Mouse (Mus musculus): Measurements from ENCODE around the gene 4930426L09Rik. TPM values are rescaled to one million over a fixed set of nuclear protein-coding genes. Genes with fewer than 3 reads are reported as not detected.

4930426L09Rik gene
- total RNA-seq, 2 experiments from 2014 or later = 0.72 to 0.89 TPM

DNA sequence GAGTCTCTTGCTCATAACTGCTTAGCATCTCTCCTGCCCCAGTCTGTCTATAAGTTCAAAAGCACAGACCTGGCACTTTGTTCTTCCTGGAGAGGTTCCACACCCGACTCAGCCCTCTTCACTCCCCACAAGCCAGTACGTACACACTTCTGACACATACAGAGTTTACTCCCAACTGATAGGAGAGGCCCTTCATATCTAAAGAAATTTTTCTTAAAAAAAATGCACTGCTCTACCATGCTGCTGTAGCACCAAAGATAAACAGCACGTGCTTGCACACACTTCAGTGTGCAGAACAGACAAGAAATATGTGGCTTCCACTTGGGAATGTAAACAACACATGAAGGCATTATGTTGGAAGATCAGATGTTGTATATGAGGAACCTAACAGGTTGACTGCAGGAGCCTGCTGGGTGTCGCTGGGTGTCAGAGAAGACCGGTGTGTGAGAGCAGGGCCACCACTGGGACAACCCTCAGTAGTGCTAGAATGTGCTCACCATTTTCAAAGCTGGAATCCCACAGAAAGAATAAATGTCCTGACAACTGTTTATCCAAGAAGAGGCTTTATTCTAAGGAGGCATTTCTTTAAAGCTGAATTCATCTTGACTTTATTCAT lies 29.0 kb upstream of the 4930426L09Rik start:
- DNase-seq (ENCODE audit: low spot score in 2 of 2) = no peak

DNA sequence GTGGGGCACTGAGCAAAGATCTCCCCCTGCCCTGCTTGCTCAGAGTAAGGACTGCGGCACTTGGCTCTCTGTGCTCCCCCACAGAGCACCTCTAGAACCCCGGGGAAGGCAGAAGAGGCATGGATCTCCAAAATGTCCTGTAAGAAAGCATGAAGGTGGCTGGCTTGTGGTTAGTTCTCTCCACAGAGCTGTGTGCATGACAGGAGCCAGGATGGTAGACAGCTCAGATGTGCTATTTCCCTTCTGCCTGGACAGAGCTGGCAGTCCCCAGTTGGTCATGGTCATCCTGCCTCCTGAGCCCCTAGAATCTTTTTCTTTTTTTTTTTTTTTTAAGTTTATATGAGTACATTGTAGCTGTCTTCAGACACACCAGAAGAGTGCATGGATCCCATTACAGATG lies 27.7 kb upstream of the 4930426L09Rik start:
- no peak for DNase-seq (ENCODE audit: low spot score in 2 of 2)

DNA sequence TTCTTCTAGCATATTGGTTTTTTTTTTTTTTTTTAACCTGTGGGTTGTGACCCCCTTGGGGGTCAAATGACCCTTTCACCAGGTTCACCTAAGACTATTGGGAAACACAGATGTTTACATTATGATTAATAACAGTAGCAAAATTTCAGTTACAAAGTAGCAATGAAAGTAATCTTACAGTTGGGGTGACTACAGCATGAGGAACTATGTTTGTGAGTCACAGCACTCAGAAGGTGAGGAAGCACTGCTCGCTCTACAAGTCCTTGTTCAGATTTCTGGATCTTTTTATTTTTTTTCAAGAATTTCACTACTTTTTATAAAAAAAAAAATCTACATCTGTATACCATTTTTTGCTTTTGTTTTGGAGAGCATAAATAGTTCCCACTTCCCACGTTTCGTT lies 26.6 kb upstream of the 4930426L09Rik start:
- DNase-seq (ENCODE audit: low spot score in 2 of 2) = no peak

DNA sequence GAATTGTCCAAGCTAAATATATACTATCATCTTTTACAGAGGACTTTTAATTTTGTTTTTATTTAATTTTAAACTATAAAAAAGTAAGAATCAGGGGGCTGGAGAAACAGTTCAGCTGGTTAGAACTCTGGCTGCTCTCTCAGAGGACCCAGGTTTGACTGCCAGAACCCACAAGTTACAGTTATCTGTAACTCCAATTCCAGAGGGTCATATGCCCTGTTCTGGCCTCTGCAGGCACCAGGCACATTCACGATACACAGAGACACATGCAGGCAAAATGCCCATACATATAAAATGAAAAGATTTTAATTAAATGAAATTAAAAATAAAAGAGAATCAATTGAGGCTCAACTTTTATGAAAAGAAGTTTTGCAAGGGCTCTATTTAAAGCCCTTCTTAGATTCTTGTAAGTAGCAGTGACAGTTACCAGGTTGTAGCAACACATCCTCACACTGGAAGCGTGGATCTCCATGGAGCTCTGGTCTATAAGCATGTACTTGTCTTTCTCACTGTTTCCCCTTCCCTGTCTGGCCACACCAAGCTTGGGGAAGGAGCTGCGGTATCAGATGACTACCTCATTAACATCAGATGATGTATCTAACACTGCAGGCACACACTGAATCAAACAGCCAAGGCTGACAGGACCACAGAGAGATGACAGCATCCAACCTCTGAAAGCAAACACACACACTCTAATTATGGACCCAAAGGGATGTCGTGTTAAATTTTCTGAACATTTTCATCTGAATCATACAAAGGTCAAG lies 23.1 kb upstream of the 4930426L09Rik start:
- DNase-seq (ENCODE audit: low spot score in 2 of 2) = no peak

DNA sequence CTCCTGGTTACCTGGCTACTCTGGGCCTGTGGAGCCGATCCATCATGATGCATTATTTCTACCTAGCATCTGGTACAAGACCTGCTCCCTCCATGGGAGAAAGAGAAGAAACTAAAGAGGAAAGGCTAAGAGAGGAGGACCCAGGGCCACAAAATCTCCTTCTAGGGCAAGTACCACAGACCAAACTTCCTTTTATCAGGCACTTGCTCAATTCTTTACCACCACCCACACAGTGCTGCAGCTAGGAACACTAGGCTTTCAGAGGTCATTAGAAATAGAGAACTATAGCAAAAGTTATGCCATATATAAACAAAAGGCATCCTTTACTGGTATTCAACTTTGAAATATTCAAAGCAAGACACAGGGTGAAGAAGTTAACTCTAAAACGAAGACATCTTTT lies 22.0 kb upstream of the 4930426L09Rik start:
- DNase-seq (ENCODE audit: low spot score in 2 of 2) = no peak

DNA sequence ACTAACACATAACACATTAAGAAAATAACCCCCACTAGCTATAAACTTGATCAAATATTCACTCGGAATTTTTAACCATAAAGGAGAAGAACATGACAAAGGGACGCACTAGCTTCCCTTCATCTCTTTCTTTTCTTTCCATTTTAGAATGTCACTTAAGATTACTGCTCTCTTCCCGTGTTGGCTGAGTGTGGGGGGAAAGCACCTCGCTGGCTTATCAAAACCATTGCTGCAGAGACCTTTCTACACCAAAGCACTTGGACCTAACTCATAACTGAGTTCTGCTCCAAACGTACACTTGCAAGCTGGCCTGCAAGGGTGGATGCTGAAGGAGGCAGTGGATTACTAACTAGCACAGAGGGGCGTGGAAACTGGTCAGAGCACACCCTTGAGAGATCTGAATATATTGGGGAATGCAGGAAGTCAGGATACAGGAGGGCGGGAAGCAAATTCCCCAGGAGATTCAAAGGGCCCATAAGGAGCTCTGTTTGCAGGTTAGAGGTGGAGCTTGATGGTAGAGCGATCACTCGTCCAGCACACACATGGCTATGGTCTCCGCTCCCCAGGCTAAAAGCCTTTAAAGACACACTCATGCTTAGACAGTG lies 20.8 kb upstream of the 4930426L09Rik start:
- no peak for DNase-seq (ENCODE audit: low spot score in 2 of 2)

DNA sequence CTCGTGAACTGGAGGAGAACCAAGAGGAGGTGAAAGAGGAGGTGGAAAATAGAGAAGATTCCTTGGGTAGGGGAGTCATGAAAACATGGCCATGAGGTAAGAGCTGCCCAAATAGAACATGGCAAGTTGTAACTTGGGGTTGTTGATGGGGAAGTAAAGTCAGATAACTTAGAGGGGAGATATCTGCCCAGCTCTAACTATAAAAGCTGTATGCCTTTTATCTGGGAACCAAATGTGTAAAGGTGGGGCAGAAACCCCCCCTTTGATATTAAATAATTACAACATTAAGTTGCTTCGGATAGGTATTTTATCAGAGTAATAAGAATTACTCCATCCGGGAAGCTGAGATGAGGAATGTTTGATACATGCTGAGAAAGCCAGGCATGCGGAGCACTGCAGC lies 19.1 kb upstream of the 4930426L09Rik start:
- DNase-seq (ENCODE audit: low spot score in 2 of 2) = no peak

DNA sequence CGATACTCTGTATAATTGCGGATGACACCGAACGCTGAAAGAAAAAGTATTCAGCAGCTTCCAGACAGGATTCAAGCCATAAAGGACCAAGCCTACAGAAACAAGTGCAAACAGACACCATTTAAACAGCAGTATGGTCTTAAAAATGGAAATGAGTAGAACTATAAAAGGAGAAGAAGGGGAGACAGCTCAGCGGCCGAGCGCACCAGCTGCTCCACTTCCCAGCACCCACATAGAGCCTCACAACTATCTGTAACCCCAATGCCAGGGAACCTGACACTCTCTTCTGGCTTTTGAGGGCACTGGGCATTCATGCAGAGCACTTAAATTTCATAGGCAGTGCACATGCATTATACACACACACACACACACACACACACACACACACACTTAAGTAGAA lies 18.5 kb upstream of the 4930426L09Rik start:
- DNase-seq (ENCODE audit: low spot score in 2 of 2) = no peak

DNA sequence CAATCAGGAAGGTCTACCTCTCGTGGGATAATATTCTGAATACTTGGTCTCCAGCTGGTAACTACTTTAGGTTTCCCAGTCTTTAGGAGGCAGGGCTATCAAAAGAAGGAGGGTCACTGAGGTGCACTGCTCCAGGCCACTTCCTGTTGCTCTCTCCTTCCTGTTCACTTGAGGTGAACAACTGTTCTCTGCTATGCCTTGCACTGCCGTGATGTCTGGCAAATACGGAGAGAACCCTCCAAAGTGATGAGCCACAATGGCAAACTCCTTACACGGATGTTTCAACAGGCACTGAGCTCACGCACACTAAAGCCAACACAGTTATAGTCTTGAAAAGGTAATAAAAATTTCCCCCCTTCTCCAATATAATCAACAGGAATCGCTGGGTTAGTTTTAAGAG lies 15.6 kb upstream of the 4930426L09Rik start:
- DNase-seq (ENCODE audit: low spot score in 2 of 2) = no peak

DNA sequence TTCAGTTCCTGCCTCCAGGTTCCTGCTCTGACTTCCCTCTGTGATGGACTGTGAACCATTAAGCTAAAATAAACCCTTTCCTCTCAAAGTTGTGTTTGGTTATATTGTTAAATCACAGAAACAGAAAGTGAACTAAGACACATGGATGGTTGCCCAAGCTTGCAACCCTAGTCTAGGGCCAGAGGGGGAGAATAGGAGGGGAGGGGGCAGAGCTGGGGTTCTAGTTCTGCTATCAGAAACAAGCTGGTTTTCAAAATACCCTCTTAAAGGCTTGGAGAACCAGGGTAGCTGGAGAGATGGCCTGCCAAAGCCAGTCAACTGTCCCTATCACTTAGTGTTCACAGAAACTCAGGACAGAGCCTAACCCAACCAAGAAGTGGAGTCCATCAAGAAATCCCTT lies 14.6 kb upstream of the 4930426L09Rik start:
- DNase-seq (ENCODE audit: low spot score in 2 of 2) = no peak

DNA sequence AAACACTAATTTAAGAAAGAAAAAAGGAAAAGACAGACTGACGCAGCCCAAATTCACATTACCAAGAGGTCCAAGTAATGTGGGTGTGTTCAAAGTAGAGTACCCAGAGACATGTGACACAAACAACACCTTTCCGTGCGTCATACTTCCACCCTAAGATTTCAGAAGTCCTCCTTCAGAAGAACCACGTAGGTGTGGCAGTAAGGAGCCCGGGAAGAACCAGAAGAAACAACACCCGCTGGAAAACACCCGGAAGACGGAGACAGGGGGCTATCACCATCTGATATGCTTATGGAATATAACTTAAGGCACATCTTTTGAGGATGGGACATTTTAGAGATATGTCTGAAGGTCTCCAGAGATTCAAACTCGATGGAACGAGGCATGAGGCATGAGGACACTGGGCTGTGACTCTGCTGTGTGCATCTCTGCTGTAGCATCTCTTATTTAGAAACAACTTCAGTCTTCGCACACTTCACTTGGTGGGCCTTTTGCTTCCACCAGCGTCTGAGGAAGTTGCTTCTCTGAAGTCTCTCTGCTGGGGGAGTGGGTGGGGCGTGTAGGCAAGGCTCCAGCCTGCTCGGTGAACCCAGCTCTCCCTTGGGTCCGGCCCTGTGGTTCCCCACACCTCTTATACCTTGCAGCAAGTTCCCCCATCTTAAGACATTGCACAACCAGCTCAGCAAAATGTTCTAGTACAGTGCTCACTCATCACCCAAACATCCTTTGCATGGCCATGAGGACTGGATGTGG lies 13.9 kb upstream of the 4930426L09Rik start:
- no peak for DNase-seq (ENCODE audit: low spot score in 2 of 2)

DNA sequence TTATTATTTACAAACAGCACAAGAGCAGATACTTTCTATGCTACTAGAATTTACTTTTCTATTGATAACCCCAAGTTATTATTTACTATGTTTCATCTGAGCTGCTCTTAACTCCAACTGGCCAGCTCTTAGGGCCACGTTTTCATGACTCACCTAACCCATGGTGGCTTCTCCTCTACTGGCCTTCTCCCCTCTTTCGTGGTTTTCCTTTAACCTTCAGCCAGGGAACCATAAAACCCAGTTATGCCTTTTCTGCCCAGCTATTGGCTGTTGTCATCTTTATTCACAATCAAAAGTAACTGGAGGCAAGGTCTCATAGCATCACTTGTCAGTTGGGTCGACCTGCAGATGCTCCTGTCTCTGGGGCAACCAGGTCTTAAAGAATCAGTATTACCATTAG lies 12.6 kb upstream of the 4930426L09Rik start:
- DNase-seq (ENCODE audit: low spot score in 2 of 2) = no peak

DNA sequence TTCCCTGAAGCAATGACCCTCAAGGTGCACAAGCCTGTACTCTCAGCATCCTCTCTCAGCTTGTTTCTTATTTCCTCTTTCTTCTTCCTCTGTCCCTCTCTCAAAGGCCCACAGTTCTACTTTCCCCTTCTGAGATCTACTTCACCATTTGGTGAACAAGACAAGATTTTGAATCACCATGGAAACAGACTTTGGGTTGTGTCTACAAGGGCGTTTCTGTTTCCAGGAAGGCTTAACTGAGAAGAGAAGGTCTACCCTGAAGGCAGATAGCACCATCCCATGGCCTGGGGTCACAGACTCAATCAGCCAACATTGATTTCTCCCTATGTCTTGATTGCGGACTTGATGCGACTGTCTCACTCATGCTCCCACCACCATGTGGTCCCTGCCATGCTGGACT lies 9.3 kb upstream of the 4930426L09Rik start:
- no peak for DNase-seq (ENCODE audit: low spot score in 2 of 2)

DNA sequence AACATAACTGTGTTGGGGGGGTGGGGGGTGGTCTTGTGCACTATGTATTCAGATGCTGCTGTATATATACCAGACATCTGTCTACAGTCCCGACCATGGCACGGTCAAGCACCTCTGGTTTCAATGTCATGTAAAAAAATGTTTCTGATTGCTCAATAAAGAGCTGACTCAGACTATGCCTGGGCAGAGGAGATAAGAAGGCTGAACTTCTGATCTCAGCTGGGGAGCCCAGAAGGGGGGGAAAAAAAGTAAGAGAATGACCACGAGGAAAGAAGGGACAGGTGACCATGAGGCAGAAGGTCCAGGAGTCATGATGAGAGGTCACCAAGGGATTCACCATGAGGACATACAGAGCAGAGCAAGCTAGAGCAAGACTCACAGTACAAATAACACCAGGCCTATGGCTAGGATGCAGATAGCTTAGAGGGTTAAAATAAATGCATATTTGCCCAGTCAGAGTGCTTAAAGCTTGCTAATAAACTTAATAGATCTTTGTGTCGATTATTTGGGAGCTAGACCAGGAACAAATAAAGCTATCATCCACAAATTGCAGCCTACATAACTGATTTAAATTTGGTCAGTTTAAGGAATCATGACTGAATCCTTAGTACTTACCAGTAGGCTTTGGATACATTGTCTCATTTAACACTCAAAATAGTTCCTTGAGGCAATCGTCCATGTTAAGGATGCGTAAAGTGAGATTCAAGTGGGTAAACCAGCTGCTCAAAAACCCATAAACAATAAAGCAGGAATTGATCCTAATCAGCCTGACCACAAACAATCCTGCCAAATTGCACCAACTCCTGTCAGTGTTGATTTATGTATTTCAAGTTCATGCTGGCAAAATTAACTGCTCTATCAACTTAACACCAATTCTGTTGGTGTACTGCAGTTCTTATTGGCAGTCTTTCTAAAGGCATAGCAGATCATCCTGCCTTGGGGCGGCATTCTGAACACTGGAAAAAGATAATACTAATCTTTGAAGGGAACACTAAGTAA lies 5.3 kb upstream of the 4930426L09Rik start:
- DNase-seq (ENCODE audit: low spot score in 2 of 2) = no peak

DNA sequence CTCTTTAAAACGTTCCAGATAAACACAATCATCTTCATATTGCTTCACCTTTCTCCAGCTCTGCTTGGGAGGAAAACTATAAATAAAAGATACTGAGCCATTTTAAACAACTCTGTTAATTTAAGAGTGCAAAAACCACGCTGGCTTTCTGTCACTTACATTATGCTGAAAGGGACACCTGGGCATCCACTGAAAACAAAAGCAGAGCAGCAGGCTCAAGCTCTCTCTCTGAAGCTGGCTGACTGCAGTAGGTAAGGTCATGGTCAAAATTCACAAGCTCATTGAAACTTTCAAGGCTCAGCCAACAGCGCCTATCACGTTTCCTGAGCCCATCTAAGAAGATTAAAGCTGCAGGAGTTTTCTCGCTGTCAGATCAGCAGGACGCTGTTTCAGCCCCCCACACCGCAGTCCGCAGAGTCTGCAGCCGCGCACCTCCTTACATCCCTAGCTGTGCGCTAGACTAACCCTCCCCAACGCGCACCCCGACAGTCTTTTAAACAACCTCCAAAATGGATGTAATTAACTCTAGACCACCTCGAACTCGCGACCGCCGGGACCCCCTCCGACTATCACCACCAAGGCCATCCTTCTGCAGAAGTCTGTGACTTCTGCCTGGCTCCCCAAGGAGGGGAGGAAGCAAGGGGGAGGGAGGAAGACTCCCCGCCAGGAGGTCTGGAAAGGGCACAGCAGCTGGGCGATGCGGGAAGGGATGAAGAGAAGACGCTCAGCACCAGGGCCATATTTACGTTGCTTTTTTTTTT lies 1.5 kb upstream of the 4930426L09Rik start:
- DNase-seq (ENCODE audit: low spot score in 2 of 2) = peak in 1 of 2 experiments; percentile 12

DNA sequence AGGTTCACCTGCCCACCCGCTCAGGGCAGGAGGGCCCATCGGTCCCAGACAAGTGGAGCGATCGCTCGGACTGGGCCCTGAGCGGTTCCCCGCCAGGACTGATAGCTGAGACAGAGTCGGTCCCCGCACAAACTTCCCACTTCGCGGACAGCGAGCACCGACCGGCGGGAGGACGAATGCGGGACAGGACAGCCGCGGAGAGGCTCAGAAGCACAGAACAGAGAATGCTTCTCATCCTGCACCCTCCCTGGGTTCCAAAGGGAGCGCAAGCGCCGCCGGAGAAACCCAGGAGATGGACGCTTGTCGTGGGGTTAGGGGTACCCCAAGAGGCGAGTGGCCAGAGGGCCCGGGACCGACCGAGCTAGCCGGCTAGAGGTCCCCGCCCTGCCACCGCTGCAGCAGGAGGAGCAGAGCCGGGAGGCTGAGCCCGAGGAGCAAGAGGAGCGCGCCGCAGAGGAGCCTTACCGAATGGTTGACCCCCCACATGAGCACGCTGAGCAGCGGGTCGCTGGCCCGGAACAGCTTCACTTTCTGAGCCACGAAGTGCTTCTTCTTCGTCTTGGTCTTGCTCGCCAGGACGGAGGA lies 664 bp upstream of the 4930426L09Rik start:
- peak in 1 of 2 experiments; percentile 50 for DNase-seq (ENCODE audit: low spot score in 2 of 2)

DNA sequence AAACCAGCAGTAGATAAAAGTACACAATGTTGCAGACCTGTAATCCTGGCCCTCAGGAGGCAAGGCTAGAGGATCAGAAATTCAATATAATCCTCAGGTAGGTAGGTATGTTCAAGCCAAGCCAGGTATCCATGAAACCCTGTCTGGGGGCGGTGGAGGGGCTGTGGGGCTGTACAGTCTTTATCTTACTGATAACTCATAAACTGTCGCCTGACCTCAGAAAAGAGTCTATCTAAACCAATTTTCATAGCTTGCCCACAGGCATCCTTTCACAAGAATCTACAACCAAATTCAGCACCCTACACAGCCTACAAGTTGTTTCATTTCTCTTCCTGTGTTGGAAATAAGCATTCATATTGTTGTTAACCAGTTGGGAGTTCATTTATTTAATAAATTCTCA lies 1.3 kb downstream of the 4930426L09Rik start:
- no peak for DNase-seq (ENCODE audit: low spot score in 2 of 2)

DNA sequence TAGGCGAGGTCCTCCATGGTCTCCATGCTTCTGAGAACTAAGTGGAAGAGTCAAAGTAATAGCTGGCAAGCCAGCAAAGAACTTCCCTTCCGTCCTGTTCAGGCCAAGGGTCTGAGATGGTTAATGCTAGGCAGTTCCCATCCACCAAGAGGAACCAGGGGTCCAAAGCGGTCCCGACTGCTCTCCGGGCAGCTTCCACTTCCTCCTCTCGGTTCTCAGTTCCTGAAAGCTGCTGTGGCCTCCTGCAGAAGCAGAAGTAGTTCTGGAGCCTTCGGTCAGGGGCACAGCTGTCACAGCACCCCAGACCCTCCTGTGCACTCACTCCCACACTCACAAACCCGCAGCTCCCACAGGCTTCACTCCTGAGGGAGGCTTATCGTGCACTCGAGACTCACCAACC lies 6.7 kb downstream of the 4930426L09Rik start:
- DNase-seq (ENCODE audit: low spot score in 2 of 2) = no peak

DNA sequence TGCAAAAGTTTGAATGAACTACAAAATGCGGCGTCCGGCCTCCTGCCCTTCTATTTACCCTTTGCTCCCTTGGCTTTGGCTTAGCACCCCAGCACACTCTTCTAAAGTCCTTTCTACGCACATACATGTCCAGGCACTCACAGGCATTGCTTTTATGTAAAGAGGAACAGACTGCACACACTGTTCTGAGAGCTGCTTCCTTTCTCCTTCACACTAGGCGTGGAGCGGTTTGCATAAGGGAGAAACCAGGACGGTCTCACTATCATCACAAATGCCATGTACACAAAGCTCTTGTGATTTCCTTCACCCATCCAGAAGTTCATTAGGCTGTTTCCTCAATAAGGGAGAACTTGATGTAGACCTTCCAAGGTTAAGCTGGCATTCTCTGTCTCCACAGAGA lies 8.0 kb downstream of the 4930426L09Rik start:
- no peak for DNase-seq (ENCODE audit: low spot score in 2 of 2)

DNA sequence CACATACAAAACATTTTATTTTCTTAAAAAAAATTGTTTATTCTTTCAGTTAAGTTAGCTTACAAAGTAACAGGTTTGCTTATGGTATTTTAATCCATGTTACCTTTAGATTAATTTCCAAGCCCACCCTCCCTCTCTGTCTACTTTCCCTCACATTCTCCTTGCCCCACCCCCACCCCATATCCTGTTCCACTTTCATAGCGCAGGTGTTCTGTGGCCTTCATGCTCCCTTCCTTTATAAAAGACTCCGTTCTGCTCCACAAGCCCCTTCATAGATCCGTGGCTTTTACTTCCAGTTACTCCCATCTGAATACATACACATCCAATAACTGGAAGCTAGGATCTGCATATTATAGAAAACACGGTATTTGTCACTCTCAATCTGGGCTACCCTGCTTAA lies 9.4 kb downstream of the 4930426L09Rik start:
- DNase-seq (ENCODE audit: low spot score in 2 of 2) = no peak

Data from layer of hippocampus, adult 18-20 months (tissue).